Mouse (Mus musculus) midbrain, embryonic 11.5 days (tissue): ENCODE measurements around the gene Chst10. TPM values are rescaled to one million over a fixed set of nuclear protein-coding genes. Genes with fewer than 3 reads are reported as not detected.

Experiments
- ATAC-seq: fragments of 200-750 bp; cut with Nextera tagmentation; 2 replicates; pipeline ENCODE4 v1.8.0; 2017; ENCODE audit warnings: moderate TSS enrichment, moderate library complexity; ENCODE audit not compliant: low FRiP score
- DNase-seq: peaks from one replicate; pipeline ENCODE4 v3.0.0; 2015; ENCODE audit warnings: low spot score; ENCODE audit errors: missing footprints
- H3K27ac ChIP-seq: fragments of 300-500 bp; sonication (generic); 2 replicates; pipeline ENCODE4 v1.5.1; 2014; ENCODE audit warnings: low read depth, low read length
- H3K27me3 ChIP-seq: fragments of 300-500 bp; sonication (generic); 2 replicates; pipeline ENCODE4 v1.6.1; 2014; ENCODE audit warnings: mild to moderate bottlenecking, low read length, moderate library complexity, mixed read lengths; ENCODE audit not compliant: control insufficient read depth, insufficient read depth
- H3K36me3 ChIP-seq: fragments of 300-500 bp; sonication (generic); 2 replicates; pipeline ENCODE4 v1.6.1; 2014; ENCODE audit warnings: mild to moderate bottlenecking, low read length, moderate library complexity, mixed read lengths; ENCODE audit not compliant: control insufficient read depth, insufficient read depth
- H3K4me1 ChIP-seq: fragments of 300-500 bp; sonication (generic); 2 replicates; pipeline ENCODE4 v1.6.1; 2014; ENCODE audit warnings: low read length; ENCODE audit not compliant: control insufficient read depth, insufficient read depth
- H3K4me2 ChIP-seq: fragments of 300-500 bp; sonication (generic); 2 replicates; pipeline ENCODE4 v1.6.1; 2014; ENCODE audit warnings: mild to moderate bottlenecking, moderate library complexity
- H3K4me3 ChIP-seq: fragments of 300-500 bp; sonication (generic); 2 replicates; pipeline ENCODE4 v1.5.1; 2014; ENCODE audit warnings: low read depth, low read length
- H3K9ac ChIP-seq: fragments of 300-500 bp; sonication (generic); 2 replicates; pipeline ENCODE4 v1.6.1; 2014; ENCODE audit warnings: low read length
- H3K9me3 ChIP-seq: fragments of 300-500 bp; sonication (generic); 2 replicates; pipeline ENCODE4 v1.6.1; 2016; ENCODE audit warnings: low read length; ENCODE audit not compliant: control insufficient read depth
- WGBS: fragments of 180-500 bp; shearing (Covaris S2); extraction: QIAGEN DNeasy Blood & Tissue Kit; methylation state at CpG from one replicate; pipeline ENCODE4 v1.1.7; 2014; 5-methylcytosine and 5-hydroxymethylcytosine counted together
- polyA plus RNA-seq: library from polyadenylated mRNA; unstranded; fragments of >200 nt; fragmentation: Nextera tagmentation; extraction: Ambion mirVana; gene quantifications from 2 replicates; pipeline ENCODE4 v1.2.1, GENCODE M21; 2014

Gene Chst10
- polyA plus RNA-seq, 1 experiment from 2014 or later: 26.9 TPM

GRCm38 (mm10) chr1:38860207-38860606 is 37.8 kb downstream of the Chst10 start:
- 86% methylated on average over 5 of the region's 5 CpGs for WGBS
- H3K27ac ChIP-seq: no peak overlapping the region
- H3K4me1 ChIP-seq: no peaks in the 10 kb centered on the region
- H3K9me3 ChIP-seq: no peaks in the 10 kb centered on the region
- no peaks in the 10 kb centered on the region for H3K27me3 ChIP-seq
- DNase-seq: peak; percentile 49
- ATAC-seq: no peak
- no peak overlapping the region for H3K4me2 ChIP-seq
- H3K36me3 ChIP-seq: peaks cover 2% of the 10 kb centered on the region; the same call in 1 of the 2 replicates
- no peak overlapping the region for H3K9ac ChIP-seq
- no peak overlapping the region for H3K4me3 ChIP-seq

DNA sequence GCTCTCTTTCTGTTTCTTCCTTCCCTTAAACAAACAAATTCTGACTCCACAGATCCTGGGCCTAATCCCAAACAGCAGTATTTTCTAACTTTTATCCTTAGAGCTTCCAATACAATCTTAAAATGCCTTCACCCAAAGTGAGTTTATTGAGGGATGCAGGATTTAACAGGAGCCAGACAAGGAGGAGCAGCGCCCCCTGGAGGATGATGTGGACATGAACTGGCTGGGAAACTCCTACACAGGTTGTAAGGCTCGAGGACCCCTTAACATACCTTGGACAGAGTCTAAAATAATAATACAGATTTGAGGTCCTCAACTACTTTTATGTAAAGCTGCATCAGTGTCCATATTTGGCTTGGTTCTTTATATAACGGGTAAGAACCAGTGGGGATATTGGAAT is 41.8 kb downstream of the Chst10 start:
- DNase-seq (peak; percentile 98), ATAC-seq (no peak)
- Histone ChIP-seq H3K27ac (no peak overlapping the region), H3K9ac (no peak overlapping the region), H3K4me2 (no peak overlapping the region), H3K4me1 (no peaks in the 10 kb centered on the region), H3K9me3 (no peaks in the 10 kb centered on the region), H3K36me3 (no peaks in the 10 kb centered on the region), H3K27me3 (no peaks in the 10 kb centered on the region; the same call in 1 of the 2 replicates), H3K4me3 (no peak overlapping the region)
- 11% methylated on average over 3 of the region's 3 CpGs for WGBS

DNA sequence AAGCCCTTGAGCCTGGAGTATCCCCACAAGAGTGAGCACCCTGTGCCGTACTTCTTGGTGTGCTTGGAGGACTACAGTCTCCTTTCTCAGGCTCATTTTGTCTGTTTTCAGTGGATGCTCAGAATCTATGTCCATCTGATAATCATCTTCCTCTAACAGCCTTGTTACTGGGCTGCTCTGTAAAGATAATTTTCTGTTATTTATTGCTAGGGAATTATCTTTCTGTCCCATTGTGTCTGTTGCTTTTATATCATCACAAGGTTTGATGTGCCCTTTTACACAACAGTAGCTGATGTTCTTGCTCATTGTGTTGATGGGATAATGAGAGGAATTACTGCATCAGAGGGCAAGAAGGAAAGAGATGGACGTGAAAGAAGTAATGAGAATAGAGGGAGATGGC is 45.7 kb downstream of the Chst10 start:
- Histone ChIP-seq H3K27ac (no peak overlapping the region), H3K4me3 (no peak overlapping the region), H3K27me3 (no peaks in the 10 kb centered on the region; the same call in 1 of the 2 replicates), H3K9ac (no peak overlapping the region), H3K4me2 (no peak overlapping the region), H3K4me1 (peaks cover 8% of the 10 kb centered on the region), H3K36me3 (no peaks in the 10 kb centered on the region), H3K9me3 (no peaks in the 10 kb centered on the region)
- WGBS: 75% methylated on average over 2 of the region's 2 CpGs
- ATAC-seq: no peak
- DNase-seq: peak; percentile 8

- no peaks in the 10 kb centered on the region for H3K36me3 ChIP-seq
- H3K27ac ChIP-seq: no peak overlapping the region
- WGBS: 83% methylated on average over 2 of the region's 2 CpGs
- H3K4me3 ChIP-seq: no peak overlapping the region
- H3K9ac ChIP-seq: no peak overlapping the region
- DNase-seq (peak; percentile 14), ATAC-seq (no peak)
- no peaks in the 10 kb centered on the region for H3K9me3 ChIP-seq
- no peak overlapping the region for H3K4me2 ChIP-seq
- H3K27me3 ChIP-seq: no peaks in the 10 kb centered on the region; the same call in 1 of the 2 replicates
- H3K4me1 ChIP-seq: peaks cover 12% of the 10 kb centered on the region
These were observed 47.3 kb downstream of the Chst10 start for GRCm38 (mm10) chr1:38850650-38851049.

DNA sequence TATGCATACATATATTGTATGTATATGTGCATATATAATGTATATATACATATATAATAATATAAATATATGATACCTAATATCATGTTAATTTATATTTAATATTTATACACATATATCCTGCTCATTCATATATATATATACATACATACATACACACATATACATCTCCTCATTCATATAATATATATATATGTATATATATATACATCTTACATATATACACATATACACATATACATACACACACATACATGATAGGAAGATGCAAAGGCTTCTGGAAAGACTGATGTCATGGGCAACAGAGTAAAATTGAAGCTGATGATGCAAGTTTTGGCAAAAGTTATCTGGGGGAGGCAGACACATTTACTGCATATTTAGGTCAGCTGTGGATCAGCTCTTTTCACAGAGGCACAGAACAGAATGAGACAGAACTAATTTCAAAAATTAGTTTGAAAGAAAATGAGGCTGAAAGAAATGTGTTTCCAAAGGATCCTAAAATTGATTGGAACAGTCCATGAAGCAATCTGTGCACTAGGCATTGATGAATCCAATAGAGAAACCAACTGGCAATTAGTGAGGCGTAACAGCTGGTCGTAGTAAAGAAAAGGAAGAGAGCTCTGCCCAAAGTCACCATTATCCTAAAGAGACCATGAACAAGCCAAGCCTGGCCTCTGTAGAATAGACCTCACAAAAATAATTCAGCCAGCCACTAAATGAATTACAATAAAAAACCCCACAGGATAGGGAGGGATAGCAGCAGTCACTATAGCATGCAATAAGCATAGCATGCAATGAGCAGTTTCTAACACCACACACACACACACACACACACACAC is 49.3 kb downstream of the Chst10 start:
- peak; percentile 48; the same call in 1 of the 2 replicates for ATAC-seq
- Histone ChIP-seq H3K36me3 (no peaks in the 10 kb centered on the region), H3K4me1 (peaks cover 12% of the 10 kb centered on the region), H3K9ac (no peak overlapping the region), H3K27ac (no peak overlapping the region; the same call in 1 of the 2 replicates), H3K4me3 (no peak overlapping the region), H3K9me3 (no peaks in the 10 kb centered on the region), H3K27me3 (no peaks in the 10 kb centered on the region; the same call in 1 of the 2 replicates), H3K4me2 (no peak overlapping the region)
- WGBS: 56% methylated on average over 2 of the region's 2 CpGs
- peak; percentile 66 for DNase-seq

DNA sequence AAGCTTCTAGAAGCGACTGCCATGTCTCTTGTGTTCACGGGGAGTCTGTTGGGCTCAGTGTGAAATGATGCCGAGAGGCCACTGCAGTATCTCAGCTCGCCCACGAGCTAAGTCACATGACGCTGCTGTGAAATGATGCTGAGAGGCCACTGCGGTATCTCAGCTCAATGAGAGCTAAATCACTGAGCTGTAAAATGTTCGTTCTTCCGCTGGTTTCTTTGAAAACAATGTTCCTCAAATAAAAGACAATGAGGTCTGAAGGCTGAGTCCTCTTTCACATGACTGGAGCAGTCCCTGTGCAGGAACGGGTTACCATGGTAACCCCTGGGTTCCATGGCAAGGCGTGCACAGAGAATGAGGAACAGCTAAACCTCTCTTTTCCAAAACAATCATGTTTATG is 50.0 kb downstream of the Chst10 start:
- Histone ChIP-seq H3K4me3 (peak overlapping the region; percentile 12; the same call in 1 of the 2 replicates), H3K27me3 (no peaks in the 10 kb centered on the region; the same call in 1 of the 2 replicates), H3K9ac (peak overlapping the region; percentile 33; the same call in 1 of the 2 replicates), H3K4me2 (peak overlapping the region; percentile 30), H3K36me3 (no peaks in the 10 kb centered on the region), H3K4me1 (peaks cover 12% of the 10 kb centered on the region), H3K9me3 (no peaks in the 10 kb centered on the region), H3K27ac (no peak overlapping the region)
- WGBS: 17% methylated on average over 11 of the region's 11 CpGs
- DNase-seq (peak; percentile 94), ATAC-seq (peak; percentile 95)

- Histone ChIP-seq H3K9me3 (no peaks in the 10 kb centered on the region), H3K27me3 (no peaks in the 10 kb centered on the region), H3K4me2 (no peak overlapping the region), H3K9ac (no peak overlapping the region), H3K4me1 (peaks cover 12% of the 10 kb centered on the region), H3K4me3 (no peak overlapping the region), H3K36me3 (no peaks in the 10 kb centered on the region), H3K27ac (no peak overlapping the region)
- DNase-seq (peak; percentile 62), ATAC-seq (no peak)
- WGBS: 71% methylated on average over 4 of the region's 4 CpGs
These were observed 54.7 kb downstream of the Chst10 start for GRCm38 (mm10) chr1:38843275-38843674.

GRCm38 (mm10) chr1:38842861-38843260 is 55.1 kb downstream of the Chst10 start:
- Histone ChIP-seq H3K9ac (no peak overlapping the region), H3K4me1 (peaks cover 9% of the 10 kb centered on the region), H3K27ac (no peak overlapping the region), H3K27me3 (no peaks in the 10 kb centered on the region), H3K9me3 (no peaks in the 10 kb centered on the region), H3K4me3 (no peak overlapping the region), H3K36me3 (no peaks in the 10 kb centered on the region), H3K4me2 (no peak overlapping the region)
- DNase-seq (no peak), ATAC-seq (no peak)
- WGBS: 73% methylated on average over 1 of the region's 1 CpGs

DNA sequence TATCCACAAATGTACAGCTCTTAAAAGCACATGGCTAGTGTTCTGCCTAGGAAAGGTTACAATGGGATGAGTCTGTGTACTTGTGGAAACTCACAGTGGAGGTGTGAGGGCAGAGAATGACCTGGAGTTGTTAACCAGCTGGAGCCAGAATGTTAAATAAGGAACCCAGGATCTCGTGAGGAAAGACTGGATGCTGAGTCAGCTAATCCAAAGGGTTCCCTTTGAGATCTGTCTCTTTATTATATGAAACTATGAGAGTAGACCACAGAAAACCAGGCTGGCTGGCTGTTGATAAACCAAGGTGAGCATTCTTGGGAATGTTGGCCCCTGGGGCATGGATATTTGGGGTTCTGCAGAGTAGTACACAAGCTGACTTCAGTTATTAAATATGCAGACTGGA is 58.0 kb downstream of the Chst10 start:
- H3K36me3 ChIP-seq: no peaks in the 10 kb centered on the region
- H3K27me3 ChIP-seq: peaks cover 7% of the 10 kb centered on the region; the same call in 1 of the 2 replicates
- WGBS: 59% methylated on average over 1 of the region's 1 CpGs
- no peak overlapping the region for H3K4me3 ChIP-seq
- no peak overlapping the region for H3K4me2 ChIP-seq
- no peak overlapping the region for H3K27ac ChIP-seq
- no peaks in the 10 kb centered on the region for H3K9me3 ChIP-seq
- peaks cover 4% of the 10 kb centered on the region; the same call in 1 of the 2 replicates for H3K4me1 ChIP-seq
- H3K9ac ChIP-seq: no peak overlapping the region
- no peak for DNase-seq
- ATAC-seq: no peak
